Mouse (Mus musculus): ENCODE results near the gene Zfp599.

- no peak for TF ChIP-seq POLR2A (IDR thresholded peaks at IDR 0.05; ENCODE audit: insufficient read length, low read depth)
- TF ChIP-seq SRF (IDR thresholded peaks at IDR 0.05; ENCODE audit: control insufficient read depth, insufficient read length, low read depth), result no peak
- no peak for TF ChIP-seq CEBPB (IDR thresholded peaks at IDR 0.05; ENCODE audit: insufficient read depth, poor library complexity, severe bottlenecking)
- TF ChIP-seq POLR2AphosphoS2 (IDR thresholded peaks at IDR 0.05; ENCODE audit: insufficient read length, low read depth), result no peak
- TF ChIP-seq TCF12 (IDR thresholded peaks at IDR 0.05; ENCODE audit: insufficient read depth, poor library complexity, severe bottlenecking), result no peak
- TF ChIP-seq REST (IDR thresholded peaks at IDR 0.05; ENCODE audit: insufficient read depth, insufficient read length), result no peak
- TF ChIP-seq E2F4 (IDR thresholded peaks at IDR 0.05; ENCODE audit: insufficient read depth), result no peak
- no peak for TF ChIP-seq MYOD1 (IDR thresholded peaks at IDR 0.05; ENCODE audit: control insufficient read depth in 1 of 3, insufficient read length in 2 of 3, low read depth in 2 of 3)
- TF ChIP-seq MAX (IDR thresholded peaks at IDR 0.05; ENCODE audit: low read depth), result no peak
- TF ChIP-seq USF1 (IDR thresholded peaks at IDR 0.05; ENCODE audit: low read depth), result no peak
- TF ChIP-seq MYOG (IDR thresholded peaks at IDR 0.05; ENCODE audit: control insufficient read depth in 1 of 3, insufficient read depth in 1 of 3, insufficient read length in 2 of 3, low read depth in 2 of 3), result no peak
These were observed 15.5 kb downstream of the Zfp599 start for GRCm38 (mm10) chr9:22244242-22244641.
